Mouse (Mus musculus): ENCODE results near the gene Ciapin1.
A peak's percentile ranks its signal among the peaks of the same experiment; 100 is the strongest.
"Not testable (repeated sequence)": the region's sequence is repeated elsewhere in the genome, so short reads cannot be mapped to it uniquely, and the experiment has no call there.

Gene Ciapin1

DNA sequence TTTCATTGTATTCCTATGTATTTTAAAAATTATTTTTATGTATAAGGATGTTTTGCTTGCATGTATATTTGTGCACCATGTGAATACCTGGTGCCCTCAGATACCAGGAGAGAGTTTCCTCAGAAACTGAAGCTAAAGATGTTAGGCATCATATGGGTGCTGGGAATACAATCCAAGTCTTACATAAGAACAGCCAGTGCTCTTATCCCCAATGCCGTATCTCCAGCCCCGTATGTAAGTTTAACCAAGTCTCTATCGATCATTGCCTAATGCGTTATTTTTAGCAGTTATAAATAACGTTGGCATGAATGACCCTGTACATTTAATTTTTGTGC, 18.8 kb upstream of the Ciapin1 start:
- DNase-seq (ENCODE audit: low read depth): no peak

GRCm38 (mm10) chr8:94854761-94855160, 16.6 kb upstream of the Ciapin1 start:
- not testable (repeated sequence) for DNase-seq (ENCODE audit: low read depth)

DNA sequence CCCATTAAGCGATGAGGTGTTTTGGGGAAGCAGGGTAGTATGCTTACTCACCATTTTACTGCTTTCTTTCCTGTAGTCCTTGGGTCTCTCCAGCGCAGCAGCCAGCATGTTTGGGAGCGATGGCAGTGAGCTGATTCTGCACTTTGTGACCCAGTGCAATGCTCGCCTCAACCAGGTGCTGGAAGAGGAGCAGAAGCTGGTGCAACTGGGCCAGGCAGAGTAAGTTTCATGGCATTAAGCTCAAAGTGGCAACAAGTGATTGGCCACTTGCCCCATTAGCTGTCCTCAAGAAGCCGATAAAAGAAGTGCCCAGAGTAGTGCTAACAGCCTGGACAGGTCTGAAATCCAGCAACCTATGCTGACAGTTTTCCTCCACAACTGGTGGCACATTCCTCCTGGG, 11.9 kb upstream of the Ciapin1 start:
- DNase-seq (ENCODE audit: low read depth): no peak

- DNase-seq (ENCODE audit: low read depth): no peak
Observed at GRCm38 (mm10) chr8:94841183-94841582, 3.0 kb upstream of the Ciapin1 start.

- peak; percentile 63 for DNase-seq (ENCODE audit: low read depth)
Observed at GRCm38 (mm10) chr8:94838600-94838999, 442 bp upstream of the Ciapin1 start.

DNA sequence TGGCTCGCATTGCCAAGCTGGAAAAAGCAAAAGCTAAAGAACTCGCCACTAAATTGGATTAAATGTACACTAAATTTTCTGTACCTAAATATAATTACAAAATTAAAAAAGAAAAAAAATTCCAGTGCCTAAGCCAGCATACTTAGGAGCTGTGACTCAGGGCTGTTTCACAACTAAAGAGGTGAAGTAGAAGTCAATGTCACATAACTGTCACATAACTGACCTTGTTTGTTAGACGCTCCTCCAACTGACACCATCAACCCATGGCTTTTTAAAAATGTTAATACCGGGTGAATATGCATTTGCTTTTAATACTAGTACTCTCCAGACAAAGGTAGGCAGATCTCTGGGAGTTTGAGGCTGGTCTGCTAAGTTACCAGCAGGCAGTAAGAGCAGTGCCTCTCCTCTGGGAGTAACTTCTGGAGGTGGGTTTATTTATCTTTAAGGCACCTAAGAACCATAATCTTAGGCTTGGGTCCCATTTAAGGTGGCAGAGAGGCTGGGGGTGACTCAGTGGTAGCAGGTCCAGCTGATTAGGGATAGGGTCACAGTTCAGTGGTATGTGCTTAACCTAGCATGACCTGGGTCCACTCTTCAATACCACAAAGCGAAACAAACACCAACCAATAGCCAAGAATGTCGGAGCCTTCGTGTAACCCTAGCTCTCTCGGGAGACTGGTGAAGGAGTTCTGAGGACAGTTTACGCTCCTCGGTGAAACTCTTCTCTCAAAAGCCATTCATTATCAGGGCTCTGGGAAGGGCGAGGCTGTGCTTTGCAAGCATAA, 1.5 kb downstream of the Ciapin1 start:
- DNase-seq (ENCODE audit: low read depth): no peak

DNA sequence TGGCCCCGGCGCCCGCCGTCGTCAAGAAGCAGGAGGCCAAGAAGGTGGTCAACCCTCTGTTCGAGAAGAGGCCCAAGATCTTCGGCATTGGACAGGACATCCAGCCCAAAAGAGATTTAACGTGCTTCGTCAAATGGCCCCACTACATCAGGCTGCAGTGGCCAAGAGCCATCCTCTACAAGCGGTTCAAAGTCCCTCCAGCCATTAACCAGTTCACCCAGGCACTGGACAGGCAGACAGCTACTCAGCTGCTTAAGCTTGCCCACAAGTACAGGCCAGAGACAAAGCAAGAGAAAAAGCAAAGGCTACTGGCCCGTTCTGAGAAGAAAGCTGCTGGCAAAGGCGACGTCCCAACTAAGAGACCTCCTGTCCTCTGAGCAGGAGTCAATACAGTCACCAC, 2.4 kb downstream of the Ciapin1 start:
- not testable (repeated sequence) for DNase-seq (ENCODE audit: low read depth)

GRCm38 (mm10) chr8:94833901-94834405, 4.2 kb downstream of the Ciapin1 start:
- DNase-seq (ENCODE audit: low read depth): not testable (repeated sequence)

- no peak for DNase-seq (ENCODE audit: low read depth)
Observed at GRCm38 (mm10) chr8:94828284-94828683, 9.9 kb downstream of the Ciapin1 start.

DNA sequence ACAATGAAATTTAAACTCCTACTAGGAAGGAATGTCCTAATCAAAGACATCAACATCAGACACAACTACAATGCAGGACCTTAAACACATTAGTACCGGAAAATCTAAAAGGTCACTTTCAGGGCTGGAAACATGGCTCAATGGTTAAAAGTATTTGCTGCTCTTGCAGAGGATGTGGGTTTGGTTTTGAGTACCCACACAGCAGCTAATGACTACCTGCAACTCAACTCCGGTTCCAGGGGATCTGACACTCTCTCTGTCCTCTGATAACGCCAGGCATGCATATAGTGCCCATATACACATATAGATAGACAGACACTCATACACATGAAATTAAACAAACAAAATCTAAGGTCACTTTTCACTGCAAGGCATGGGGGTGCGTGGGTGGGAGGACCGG, 11.9 kb downstream of the Ciapin1 start:
- no peak for DNase-seq (ENCODE audit: low read depth)

DNA sequence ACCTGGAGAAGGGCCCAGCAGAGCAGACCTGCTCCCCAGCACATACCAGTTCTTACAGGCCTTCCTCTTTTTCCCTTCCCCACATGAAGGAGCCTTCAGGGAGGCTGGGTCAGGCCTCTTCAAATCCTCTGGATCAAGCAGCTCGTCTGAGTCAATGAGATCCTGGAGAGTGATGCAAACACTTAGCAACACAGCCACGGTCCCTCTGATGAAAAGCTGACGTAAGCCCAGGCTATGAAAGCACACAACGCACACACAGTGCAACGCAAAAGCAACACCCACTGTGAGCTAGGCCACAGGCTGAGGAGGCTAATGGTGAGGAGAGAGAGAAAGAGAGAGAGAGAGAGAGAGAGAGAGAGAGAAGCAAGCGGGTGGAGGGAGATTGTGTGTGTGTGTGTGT, 13.0 kb downstream of the Ciapin1 start:
- no peak for DNase-seq (ENCODE audit: low read depth)

DNA sequence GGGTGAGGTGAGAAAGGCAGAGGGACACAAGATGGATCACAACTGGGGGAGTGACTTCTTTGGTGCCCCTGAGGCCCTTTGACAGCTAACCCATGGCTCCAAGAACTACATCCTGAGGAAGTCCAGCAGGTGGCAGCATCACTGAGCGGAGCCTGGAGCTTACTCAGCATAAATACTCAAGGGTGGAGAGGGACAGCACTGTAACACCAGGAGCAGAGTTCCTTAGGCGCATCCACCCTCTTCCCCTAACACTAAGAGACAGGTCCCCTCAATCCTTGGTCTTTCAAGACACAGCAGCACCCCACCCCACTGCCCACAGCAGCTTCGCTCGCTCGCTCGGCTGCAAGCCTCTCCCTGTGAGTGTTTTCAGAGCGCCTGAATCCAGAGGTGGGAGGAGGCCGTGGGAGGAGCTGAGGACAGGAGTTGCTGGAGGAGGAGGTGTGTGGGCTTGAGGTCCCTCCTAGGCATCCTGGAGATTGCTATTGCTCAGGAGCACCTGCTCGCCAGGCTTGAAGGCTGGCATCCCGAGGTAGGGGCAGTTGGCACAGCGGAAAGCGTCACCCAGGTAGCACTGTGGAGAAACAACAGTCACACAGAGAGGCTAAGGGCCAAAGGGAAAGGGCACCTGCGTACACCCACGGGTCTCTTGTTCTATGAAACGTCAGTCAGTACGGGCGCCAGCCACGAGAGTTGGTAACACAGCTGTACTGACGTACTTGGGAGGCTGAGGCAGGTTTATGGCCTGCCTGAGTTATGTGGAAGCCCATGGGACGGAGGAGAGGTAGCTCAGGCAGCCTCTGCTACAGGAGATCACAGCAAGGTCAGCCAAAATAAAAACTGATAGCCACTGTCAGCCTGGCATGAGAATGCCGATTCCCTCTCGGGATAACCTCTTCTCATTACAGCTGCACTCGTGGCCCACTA, 15.3 kb downstream of the Ciapin1 start:
- peak; percentile 54 for DNase-seq (ENCODE audit: low read depth)

- no peak for DNase-seq (ENCODE audit: low read depth)
Observed at GRCm38 (mm10) chr8:94821381-94821780, 16.8 kb downstream of the Ciapin1 start.

DNA sequence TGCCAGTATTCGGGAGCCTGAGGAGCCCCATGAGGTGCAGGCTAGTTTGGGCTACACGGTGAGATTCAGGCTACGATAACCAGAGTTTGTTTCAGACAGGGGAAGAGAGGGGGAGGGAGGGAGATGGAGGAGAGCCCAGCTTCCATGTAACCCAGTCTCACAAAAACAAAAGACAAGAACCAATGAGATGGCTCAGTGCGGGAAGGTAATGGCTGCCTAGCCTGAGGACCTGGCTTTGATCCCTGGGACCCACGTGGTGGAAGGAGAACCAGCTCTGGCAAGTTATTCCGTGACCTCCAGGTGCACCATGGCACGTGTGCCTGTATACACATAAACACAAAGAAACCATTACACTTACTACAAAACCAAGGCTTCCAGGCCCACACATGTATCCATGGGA, 17.6 kb downstream of the Ciapin1 start:
- no peak for DNase-seq (ENCODE audit: low read depth)

- no peak for DNase-seq (ENCODE audit: low read depth)
Observed at GRCm38 (mm10) chr8:94819671-94820179, 18.4 kb downstream of the Ciapin1 start.

- no peak for DNase-seq (ENCODE audit: low read depth)
Observed at GRCm38 (mm10) chr8:94817933-94818332, 20.2 kb downstream of the Ciapin1 start.

- no peak for DNase-seq (ENCODE audit: low read depth)
Observed at GRCm38 (mm10) chr8:94814556-94814955, 23.6 kb downstream of the Ciapin1 start.

DNA sequence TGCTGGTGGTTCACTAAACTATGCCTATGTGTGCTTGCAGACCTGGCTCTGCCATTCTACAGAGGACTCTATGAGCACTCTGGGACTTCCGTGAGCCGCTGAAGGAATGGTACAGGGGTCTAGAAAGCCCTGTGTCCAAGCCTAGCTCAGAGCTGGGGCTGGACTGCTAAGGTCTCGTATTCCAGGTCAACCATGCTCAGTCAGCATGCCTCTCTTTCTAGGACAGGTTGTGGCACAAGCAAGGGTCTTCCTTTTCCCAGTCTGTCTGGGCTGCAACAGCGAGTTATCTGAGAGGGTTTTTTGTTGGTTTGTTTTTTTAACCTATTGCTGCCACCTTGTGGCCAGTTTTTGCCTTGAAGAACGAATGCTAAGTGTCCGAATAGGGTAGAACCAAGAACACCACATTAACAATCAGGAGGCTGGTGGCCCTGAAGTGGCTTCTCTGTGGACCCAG, 25.5 kb downstream of the Ciapin1 start:
- peak; percentile 90 for DNase-seq (ENCODE audit: low read depth)

DNA sequence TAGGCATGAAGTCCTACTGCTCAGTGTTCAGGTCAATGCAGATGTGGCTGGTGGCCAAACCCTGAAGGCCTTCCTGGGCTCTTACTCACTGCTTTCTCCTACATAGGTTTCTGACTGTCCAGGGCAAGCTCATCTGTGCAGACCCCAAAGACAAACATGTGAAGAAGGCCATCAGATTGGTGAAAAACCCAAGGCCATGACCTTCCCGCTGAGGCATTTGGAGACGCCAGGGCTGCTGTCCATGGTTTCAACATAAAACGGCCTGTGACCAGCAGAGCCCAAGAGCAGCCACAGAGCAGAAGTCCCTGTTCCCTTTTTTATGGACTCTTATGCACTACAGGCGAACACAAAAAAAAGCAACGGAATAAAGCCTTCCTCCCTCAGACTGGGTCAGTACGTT, 26.5 kb downstream of the Ciapin1 start:
- DNase-seq (ENCODE audit: low read depth): no peak

DNA sequence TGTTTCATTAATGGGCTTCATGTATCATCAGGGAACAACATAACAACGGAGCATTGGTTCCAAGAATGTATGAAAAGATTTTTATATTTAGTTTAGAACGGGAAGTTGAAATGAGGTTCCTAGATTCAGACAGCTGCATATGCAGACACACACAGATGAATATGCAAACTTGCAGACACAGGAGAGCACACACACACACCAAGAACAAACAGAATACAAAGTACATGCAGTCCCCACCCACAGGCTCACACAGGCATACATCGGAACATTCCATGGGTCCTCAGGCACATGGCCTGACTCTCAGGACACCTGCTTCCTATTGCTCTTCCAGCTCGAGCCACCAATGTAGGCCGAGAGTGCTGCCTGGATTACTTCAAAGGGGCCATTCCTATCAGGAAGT, 27.3 kb downstream of the Ciapin1 start:
- no peak for DNase-seq (ENCODE audit: low read depth)

DNA sequence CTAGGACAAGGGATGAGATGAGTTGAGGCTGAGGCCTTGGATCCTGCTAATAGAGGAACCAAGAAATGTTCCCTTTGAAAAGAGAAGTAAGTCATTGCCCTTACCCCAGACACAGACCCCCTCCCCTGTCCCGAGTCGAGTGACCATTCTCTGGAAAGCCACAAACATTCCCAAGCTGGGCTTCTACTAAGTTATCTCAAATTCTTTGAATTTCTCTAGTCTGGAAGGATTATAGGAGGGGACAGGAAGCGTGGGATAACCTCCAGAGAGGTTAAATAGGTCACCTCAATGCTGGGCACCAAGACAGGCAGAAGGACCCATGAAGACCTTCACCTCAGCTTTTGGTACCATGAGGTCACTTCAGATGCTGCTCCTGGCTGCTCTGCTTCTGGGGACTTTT, 28.0 kb downstream of the Ciapin1 start, which contains the start of gene Ccl17:
Gene Ccl17 (plus strand): TSS at position 301 of the 400 bp plus-strand sequence.
- no peak for DNase-seq (ENCODE audit: low read depth)

DNA sequence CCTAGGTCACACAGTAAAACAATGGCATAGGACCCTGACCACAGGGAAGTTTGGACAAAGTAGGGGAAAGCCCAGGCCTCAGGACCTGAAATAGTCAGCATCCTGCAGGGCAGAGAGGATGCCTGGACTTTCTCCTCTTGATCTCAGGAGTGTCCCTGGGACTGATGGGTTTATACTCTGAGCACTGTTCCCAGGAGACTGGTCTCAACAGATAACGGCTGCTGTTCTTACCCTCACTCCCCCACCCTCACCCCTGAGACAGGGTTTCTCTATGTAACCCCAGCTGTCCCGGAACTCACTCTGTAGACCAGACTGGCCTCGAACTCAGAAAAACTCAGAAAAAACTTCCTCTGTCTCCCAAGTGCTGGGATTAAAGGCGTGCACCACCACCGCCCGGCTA, 29.8 kb downstream of the Ciapin1 start:
- no peak for DNase-seq (ENCODE audit: low read depth)

GRCm38 (mm10) chr8:94807506-94807905, 30.7 kb downstream of the Ciapin1 start:
- no peak for DNase-seq (ENCODE audit: low read depth)
